Mouse (Mus musculus): ENCODE measurements around the gene Olfr605.
"Not testable (repeated sequence)": the region's sequence is repeated elsewhere in the genome, so short reads cannot be mapped to it uniquely, and the experiment has no call there.

Gene Olfr605

DNA sequence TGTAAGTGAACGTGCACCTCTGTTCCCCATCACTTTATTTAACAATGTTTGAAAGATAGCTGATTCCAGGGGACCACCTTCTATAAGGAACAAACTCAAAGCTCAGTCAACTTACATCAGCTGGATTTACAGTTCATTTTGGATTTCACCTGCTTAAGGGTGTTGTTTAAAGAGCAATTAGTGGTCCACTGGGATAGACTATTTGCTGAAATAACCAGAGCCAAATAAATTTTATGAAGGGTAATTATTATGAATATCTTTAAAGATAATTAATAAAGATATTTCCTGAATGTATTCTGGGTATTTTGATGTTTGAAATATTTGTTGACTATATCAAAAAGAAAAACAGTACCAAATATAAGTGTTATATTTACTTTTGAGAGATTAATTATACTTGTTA is at the start of gene Olfr605:
Gene Olfr605, minus strand, starts transcription at position 101 of the 400 bp plus-strand sequence.
- DNase-seq: no peak

- DNase-seq: not testable (repeated sequence)
Measured at GRCm38 (mm10) chr7:103477106-103477505, 31.9 kb upstream of the Olfr605 start.

DNA sequence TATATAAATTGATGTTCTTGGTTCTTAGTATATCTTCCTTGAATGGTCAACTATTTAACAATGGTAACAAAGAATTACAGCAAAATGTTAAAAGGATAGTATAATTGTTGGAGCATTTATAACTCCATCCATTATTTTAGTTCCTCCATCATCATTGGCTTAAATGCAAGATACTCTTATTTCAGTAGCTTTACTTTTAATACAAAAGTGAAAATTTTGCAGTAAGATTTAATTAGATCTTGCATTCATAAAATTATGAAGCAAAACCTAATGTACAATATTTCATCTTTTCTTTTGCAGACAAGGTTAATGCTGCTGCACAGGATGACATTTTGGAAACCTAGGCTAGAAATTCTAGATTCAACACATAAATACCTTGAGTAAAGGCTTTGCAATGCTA is 24.3 kb upstream of the Olfr605 start, which contains the start of gene Olfr608:
Gene Olfr608, plus strand, starts transcription at position 301 of the 400 bp plus-strand sequence.
- DNase-seq: no peak

GRCm38 (mm10) chr7:103460590-103460989 is 15.4 kb upstream of the Olfr605 start:
- no peak for DNase-seq

DNA sequence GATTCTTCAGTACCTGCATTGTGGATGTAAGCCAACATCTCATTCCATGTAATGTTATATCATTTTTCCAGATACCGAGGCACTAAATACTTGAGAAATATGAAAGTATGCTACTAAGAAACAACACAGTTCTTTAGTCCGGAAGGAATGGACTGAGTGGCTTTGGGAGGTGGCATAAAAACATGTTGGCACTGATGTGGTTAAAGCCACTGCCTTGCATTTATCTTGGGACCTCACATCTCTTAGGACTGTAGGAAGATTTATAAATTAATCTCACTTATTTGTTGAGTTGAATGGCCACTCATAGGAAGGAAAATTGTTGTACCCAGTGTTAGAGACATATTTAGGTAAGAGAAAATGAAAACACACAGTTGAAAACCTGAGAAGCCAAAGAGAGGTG is 3.5 kb upstream of the Olfr605 start, which contains the start of gene Olfr606:
Gene Olfr606, plus strand, starts transcription at position 301 of the 400 bp plus-strand sequence.
- no peak for DNase-seq

- DNase-seq: not testable (repeated sequence)
Measured at GRCm38 (mm10) chr7:103414772-103415171, 30.5 kb downstream of the Olfr605 start, which contains the start of gene Usp17lc. TSS of gene Usp17lc (plus strand) at chr7:103415072.

- not testable (repeated sequence) for DNase-seq
Measured at GRCm38 (mm10) chr7:103406521-103407055, 38.7 kb downstream of the Olfr605 start.

DNA sequence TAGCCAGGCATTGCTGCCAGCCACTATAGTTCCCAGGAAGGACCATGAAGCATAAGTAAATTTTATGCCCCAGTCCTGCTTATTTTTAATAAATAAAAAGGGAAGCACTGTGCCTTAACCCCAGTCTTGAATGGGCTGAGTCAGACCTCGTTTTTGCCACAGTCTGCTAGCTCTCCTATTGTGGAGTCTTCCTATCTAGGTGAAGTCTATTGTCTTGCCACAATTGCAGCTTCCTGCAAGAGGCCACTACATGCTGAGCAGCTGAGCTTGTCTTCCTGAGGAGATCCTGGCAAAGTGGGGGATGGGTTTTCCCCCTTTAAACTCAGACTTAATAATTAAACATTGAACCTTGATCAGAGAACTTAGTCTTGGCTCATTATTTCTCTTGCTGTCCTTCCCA is 46.3 kb downstream of the Olfr605 start:
- no peak for DNase-seq

GRCm38 (mm10) chr7:103397758-103398157 is 47.5 kb downstream of the Olfr605 start:
- DNase-seq: no peak

Measured in cerebellum, postnatal 14 days (tissue).